Mouse (Mus musculus) small intestine, adult 2 months (tissue): Measurements from ENCODE around the gene Slc25a25.

ENCODE experiments used
- CTCF ChIP-seq: fragments of 200-500 bp; IDR thresholded peaks from 2 replicates; pipeline ENCODE4 v1.5.1; 2012; ENCODE audit warnings: low read depth, mild to moderate bottlenecking, control low read depth, inconsistent platforms, low read length, moderate library complexity, mixed read lengths; ENCODE audit not compliant: insufficient replicate concordance, insufficient read length; ENCODE audit errors: extremely low read depth
- POLR2A ChIP-seq: fragments of 200-500 bp; IDR thresholded peaks from 2 replicates; pipeline ENCODE4 v1.6.1; 2012; ENCODE audit warnings: low read depth, mild to moderate bottlenecking, control low read depth, inconsistent platforms, low read length, moderate library complexity

- TF ChIP-seq CTCF: no peak
- no peak for TF ChIP-seq POLR2A
These were observed 39.8 kb downstream of the Slc25a25 start for GRCm38 (mm10) chr2:32411407-32411806.
